Mouse (Mus musculus) thymus, postnatal 4 days (tissue): ENCODE measurements around the gene Gm42417.

Experiments used
- DNase-seq: peaks from one replicate; pipeline ENCODE4 v3.0.0; 2021

The Gm42417 gene

DNA sequence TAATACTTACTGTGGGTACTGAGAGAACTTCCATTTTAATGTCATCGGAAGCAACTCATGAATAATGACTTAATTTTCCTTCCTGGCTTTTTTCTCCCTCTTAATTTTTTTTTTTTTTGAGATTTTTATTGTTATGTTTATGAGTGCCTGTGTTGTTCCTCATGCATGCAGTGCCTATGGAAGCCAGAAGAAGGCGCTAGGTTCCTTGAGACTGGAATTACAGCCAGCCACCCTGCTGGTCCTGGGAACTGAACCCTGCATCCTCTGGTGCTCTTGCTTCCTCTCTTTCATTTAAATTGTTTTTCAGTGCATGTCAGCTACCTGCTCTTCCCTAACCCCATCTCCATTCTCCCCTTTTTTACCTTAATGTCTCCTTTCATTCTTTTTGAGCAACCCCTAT, 25.5 kb downstream of the Gm42417 start:
- peak; percentile 37 for DNase-seq

DNA sequence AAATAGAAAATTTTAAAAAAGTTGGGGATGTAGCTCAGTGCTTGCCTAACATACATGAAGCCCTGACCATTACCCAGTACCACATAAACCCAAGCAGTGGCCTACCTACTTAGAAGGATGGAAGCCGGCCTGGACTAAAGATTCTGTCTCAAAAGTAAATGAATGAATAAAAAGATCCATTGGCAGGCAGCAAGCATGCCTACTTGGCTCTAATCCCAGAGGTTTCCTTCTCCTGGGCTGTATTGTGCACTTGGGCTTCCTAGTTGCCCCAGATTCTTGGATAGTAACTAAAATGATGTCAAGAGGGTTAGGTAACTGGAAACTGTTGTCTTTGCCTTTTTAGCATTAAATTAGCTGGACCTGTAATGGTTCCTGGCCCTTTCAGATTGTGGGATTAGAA, 25.9 kb downstream of the Gm42417 start:
- DNase-seq = no peak

DNA sequence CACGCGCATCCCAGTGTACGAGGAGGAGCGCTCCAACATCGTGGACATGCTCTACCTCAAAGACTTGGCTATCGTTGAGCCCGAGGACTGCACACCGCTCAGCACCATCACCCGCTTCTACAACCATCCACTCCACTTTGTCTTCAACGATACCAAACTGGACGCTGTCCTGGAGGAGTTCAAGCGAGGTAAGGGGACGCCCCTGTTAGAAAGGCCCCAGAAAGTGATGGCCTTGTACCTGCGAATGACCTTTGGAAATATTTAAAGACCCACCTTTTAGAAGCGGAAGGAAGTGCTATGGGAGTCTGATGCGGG, 26.3 kb downstream of the Gm42417 start:
- no peak for DNase-seq

DNA sequence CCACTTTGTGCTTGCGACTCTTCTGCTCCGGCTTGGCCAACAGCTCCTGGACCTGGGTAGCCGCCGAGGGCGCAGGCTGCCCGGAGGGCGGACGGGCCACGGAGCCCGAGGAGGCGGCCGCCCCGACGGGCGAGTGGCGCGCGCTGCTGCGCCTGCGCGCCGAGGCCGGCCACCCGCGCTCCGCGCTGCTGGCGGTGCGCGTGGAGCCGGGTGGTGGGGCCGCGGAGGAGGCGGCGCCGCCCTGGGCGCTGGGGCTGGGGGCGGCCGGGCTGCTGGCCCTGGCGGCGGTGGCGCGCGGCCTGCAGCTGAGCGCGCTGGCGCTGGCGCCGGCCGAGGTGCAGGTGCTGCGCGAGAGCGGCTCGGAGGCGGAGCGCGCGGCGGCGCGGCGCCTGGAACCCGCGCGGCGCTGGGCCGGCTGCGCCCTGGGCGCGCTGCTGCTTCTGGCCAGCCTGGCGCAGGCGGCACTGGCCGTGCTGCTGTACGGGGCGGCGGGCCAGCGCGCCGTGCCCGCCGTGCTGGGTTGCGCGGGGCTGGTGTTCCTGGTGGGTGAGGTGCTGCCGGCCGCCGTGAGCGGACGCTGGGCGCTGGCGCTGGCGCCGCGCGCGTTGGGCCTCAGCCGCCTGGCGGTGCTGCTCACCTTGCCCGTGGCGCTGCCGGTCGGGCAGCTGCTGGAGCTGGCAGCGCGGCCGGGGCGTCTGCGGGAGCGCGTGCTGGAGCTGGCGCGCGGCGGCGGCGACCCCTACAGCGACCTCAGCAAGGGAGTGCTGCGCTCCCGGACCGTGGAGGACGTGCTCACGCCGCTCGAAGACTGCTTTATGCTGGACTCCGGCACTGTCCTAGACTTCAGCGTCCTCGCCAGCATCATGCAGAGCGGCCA, 26.9 kb downstream of the Gm42417 start:
- peak; percentile 78 for DNase-seq

DNA sequence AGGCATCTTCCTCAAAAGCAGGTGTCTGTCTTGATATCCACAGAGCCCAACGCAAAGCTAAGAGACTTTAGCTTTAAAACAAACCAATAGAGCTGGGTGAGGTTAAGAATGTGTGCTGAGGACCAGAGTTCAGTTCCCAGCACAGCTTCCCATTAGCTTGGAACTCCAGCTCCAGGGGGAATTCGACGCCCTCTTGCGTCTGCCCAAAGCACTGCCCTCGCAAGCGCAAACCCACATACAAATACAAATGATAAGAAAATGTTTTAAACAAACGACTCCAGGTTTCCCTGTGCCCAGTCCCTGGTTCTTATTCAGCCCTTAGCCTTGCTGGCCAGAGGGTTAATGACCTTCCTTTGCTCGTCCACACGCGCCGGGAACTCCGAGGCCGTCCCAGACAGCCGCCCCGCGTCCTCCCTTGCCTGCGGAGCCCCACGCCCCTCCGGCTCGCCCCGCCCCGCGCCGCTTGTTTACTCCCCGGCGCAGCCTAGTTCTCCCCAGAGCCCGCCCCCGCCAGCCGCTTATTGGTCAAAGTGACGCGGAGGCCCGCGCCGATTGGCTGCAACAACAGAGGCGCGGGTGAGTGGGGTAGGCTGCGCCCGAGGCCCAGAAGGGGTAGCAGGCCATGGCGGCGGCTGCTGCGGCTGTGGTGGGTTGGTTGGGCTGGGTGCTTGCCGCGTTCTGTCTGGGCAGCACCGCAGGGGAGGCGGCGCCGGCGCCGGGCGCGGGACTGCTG, 27.8 kb downstream of the Gm42417 start, which contains the start of gene Cnnm3:
TSS of gene Cnnm3 (plus strand) at position 579 of the 733 bp plus-strand sequence.
- peak; percentile 100 for DNase-seq

DNA sequence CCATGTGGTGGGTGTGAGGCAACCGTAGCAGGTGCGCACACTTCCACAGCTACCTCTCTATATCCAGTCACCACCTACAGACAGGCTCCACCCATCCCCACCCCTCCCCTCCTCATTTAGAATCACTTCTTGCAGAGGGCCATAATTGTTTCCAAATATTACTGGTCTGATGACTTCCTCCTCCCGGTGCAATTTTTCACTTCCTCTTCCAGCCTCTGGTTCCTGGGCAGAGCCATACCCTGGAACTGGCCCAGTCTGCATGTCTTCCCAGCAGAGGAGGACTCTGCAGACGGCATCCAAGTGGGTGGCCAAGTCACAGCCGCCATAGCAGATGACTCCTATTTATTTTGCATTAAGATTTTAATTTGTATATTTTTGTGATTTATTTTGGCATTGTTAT, 31.0 kb downstream of the Gm42417 start:
- DNase-seq = no peak

DNA sequence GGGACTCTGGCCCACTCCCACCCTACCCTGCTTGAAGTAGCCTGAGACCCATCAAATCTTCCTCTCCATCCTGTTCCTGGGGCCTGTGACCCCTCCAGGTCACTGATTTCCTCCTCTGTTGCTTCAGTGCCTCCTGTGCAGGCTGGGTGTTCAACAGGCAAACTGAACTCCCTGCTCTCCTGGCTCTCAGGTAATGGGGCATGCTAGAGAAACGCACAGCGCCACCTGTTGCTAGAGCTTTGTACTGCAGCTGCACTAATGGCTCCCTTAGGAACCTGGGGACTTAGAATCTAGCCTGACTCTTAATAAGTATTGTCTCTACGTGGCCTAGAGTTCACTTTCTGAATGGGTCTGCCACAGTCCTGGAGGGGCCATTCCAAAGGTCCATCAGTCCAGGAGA, 38.0 kb downstream of the Gm42417 start:
- DNase-seq = peak; percentile 91

DNA sequence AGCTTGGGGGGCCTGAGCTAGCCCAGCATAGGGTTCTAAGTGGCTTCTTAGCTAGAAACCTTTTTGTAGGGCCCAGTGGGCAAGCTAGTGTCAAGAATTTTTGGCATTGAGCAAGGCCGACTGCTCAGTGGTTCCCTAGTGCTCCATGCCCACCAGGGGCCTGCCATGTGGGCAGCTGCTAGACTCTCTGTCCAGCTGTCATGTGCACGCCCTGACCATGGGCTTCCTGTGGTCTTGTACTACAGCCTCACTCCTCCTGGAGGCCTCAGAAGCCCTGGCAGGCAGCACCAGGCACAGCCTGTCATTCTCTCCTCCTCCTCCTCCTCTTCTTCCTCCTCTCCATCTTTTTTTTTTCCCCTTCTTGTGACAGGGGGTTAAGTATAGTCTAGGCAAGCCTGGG, 41.9 kb downstream of the Gm42417 start:
- DNase-seq = no peak

DNA sequence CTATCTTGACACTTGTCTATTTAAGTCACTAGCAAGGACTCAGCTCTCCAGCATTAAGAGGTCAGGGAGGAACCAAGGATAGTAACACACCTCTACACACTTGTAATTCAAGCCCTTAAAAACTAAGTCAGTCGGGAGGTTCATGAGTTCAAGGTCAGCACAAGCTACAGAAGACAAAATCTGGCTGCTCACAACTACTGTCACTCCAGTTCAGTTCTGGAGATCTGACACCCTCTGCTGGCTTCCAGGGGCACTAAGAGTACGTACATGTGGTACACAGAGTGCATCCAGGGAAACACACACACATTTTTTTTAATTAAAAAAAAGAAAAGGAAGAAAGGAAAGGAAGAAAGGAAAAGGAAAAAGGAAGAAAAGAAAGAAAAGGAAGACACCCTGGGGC, 42.5 kb downstream of the Gm42417 start:
- DNase-seq = peak; percentile 32

DNA sequence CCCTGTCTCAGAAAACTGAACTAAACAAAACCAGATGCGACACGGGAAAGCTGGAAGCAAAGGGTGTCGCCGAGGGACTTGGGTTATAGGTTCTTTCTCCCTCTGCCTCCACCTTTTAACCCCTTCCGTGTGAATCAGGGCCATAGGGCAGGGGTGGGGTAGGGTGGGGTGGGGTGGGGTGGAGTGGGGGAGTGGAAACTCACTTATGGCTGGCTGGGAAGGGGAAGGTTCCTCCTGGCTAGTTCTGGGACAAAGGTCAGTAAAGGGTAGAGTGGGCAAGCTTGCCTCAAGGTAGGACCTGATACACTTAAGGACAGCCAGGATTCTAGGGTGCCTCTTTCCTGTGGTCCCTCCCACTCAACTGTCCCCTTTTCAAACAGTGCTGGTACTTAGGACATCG, 45.9 kb downstream of the Gm42417 start:
- DNase-seq = no peak

DNA sequence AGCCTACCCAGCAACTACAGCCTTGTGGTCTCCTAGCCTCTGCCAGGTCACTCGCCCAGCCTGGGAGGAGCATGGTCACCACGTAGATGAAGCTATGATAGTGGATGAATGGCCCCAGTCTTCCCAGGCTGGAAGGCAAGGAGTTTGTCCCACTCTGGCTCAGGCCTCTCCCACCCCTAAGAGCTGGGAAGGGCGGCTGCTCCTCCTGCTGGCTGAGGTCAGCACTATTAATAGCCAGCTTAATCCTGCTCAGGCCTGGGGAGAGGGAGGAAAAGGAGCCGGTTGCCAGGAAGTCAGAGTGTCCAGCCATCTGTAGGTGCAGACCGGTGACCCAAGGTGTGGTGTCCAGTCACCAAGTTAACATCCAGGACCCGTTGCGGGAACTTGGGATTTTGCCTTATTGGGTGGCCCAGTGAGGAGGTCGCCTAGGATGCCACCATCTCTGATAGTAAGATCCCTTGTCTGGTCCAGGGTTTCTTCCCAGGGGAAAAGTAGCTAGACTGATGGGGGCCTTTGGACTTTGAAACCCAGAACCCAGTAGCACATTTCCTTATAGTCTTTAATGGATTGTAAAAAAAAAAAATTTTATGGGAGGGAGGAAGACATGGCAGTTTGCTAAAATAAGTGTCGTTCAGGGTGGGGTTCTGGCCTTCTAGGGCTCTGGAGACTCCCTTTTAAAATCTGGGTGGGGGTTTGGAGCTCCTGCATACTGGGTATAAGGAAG, 46.7 kb downstream of the Gm42417 start:
- DNase-seq = no peak

DNA sequence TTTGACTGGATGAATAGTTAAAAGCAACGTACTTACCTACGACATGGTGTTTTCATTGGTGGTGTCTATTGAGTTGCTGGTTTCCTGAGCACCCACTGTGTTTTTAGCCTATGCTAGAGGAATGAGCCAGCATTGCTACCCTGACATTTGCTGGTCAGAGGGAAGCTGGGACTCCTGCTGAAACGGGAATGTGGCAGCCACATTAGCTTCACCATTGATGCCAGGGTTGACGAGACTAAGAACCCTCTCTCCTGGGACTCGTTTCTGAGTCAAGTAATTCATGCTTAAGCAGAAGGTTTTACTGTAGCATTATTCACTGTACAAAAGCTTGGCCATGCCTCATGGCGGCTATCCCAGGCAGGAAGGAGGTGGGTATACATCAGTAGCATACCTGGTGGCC, 49.6 kb downstream of the Gm42417 start:
- DNase-seq = no peak

DNA sequence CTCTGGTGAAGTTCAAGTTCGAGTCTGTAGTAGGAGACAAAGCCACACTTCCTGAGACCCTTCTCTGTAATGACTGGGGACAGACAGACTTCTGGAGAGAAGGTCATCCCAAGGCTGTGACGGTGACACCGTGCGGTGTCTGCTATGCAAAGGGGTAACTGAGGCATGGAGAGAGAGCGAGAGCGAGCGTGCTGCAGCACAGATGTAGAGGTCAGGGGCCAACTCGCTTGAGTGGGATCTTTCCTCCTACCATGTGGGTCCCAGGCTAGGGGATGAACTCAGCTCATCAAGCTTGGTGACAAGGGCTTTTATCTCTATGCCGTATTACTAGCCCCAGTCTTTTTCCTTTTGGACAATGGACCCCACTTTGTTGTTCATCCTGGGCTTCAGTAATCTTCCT, 52.1 kb downstream of the Gm42417 start:
- no peak for DNase-seq

DNA sequence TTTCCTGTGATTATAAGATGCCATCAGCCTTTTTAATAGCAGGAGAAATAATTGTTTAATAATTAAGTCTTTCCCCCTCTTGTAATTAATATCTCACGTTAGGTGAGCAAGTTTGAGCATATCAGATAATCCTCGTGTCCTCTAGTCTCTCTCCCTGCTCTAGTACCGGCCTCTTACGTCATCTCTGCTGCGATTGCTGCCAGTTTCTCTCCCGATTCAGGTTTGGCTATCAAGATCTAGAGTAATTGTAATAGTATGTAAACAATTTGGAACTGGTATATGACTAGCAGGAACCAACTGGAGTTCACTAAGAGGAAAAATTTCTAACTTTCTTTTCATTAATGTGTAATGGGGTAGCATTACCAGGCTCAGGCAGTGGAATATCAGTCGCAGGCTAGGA, 54.1 kb downstream of the Gm42417 start:
- no peak for DNase-seq

DNA sequence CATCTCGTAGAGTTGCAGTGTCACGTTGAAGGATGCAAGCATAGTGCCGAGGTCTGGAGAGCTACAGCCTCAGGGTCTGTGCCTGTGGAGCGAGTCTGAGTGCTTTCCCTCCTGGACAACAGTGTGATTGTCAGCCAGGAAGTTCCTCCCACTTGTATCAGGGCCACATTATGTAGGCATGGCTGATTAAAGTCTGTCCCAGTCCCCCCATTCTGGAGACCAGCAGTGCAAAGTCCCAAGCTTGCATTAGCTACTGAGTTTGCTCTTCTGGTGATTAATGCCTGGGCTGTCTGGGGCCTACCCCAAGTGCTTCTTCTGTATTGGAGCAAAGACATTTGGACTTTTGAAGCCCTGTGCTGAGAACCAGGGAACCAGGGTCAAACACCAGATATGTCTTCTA, 55.4 kb downstream of the Gm42417 start:
- DNase-seq = no peak
